Mouse (Mus musculus): Measurements from ENCODE around the gene Gm49601. TPM values are rescaled to one million over a fixed set of nuclear protein-coding genes. Genes with fewer than 3 reads are reported as not detected.

Gm49601 gene
- total and polyA plus RNA-seq, 3 experiments: 1.4 TPM; not detected in 2

DNA sequence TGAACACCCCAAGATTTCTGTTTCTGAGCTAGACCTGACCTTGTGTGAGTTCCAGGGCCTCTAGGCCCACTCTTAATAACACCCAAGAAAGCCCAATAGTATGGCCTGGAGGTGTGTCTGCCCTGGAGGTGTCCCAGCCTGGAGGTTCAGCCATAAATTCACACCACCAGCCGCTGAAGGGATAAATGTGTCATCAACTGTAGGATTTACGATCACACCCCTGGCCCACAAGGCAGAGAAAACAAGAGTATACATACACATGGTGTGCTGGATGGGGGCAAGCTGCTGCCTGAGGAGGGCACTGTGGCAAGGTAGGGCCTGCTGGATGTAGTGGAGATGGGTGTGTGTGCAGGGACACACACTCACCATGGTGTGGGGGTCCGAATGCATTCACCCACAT is 12.9 kb downstream of the Gm49601 start:
- in situ Hi-C loops (cut with MboI; ENCODE audit: low pct_ligation_motif_present, low pct_unique_long_range_greater_than_20kb, low sequenced_read_pairs) (loop anchor here (5.0 kb wide), 1 partner anchor 171 kb away; no protein-coding TSS in a partner anchor), dilution Hi-C loops (cut with MboI; ENCODE audit: extremely low pct_ligation_motif_present, extremely low pct_unique_long_range_greater_than_20kb, low sequenced_read_pairs) (no loop called here)
- no peak overlapping the region for H3K4me3 ChIP-seq (replicated peaks in 1 of 3; ENCODE audit: low read depth in 2 of 3, low read length in 2 of 3, poor library complexity in 1 of 3)
- peaks cover 8 to 22% of the 10 kb centered on the region in 2 experiments for H3K4me1 ChIP-seq (ENCODE audit: control insufficient read depth in 1 of 2, insufficient read depth in 2 of 2)
- TF ChIP-seq MEF2A (IDR thresholded peaks at IDR 0.05; ENCODE audit: borderline replicate concordance, low read depth, low read length) (no peak), MXI1 (IDR thresholded peaks at IDR 0.05; ENCODE audit: low read depth, low read length) (no peak), TBP (conservative IDR thresholded peaks at IDR 0.05; ENCODE audit: low read depth, low read length) (no peak), EP300 (IDR thresholded peaks at IDR 0.05; ENCODE audit: low read length) (no peak), JUND (conservative IDR thresholded peaks at IDR 0.05; ENCODE audit: low read depth, low read length) (no peak), NELFE (IDR thresholded peaks at IDR 0.05; ENCODE audit: low read depth, low read length) (no peak), MAZ (IDR thresholded peaks at IDR 0.05; ENCODE audit: low read depth, low read length) (no peak), USF2 (conservative IDR thresholded peaks at IDR 0.05; ENCODE audit: low read depth, low read length) (no peak), ELF1 (IDR thresholded peaks at IDR 0.05; ENCODE audit: low read depth, low read length) (no peak), CTCF (conservative IDR thresholded peaks at IDR 0.05 in 1 of 2, IDR thresholded peaks at IDR 0.05 in 1 of 2; ENCODE audit: low read depth in 2 of 2, low read length in 2 of 2) (no peak)
- DNase-seq (ENCODE audit: extremely low read depth): no peak
- peaks cover 44% of the 10 kb centered on the region for H3K27me3 ChIP-seq (replicated peaks)
- H3K9me3 ChIP-seq (replicated peaks; ENCODE audit: low read length): no peaks in the 10 kb centered on the region
- H3K27ac ChIP-seq (ENCODE audit: insufficient read depth, low read depth): no peak overlapping the region
- no peak overlapping the region for H3K4me2 ChIP-seq (ENCODE audit: insufficient read depth, low read depth, poor library complexity, severe bottlenecking)
- no peaks in the 10 kb centered on the region for H3K36me3 ChIP-seq (replicated peaks in 1 of 2; ENCODE audit: control insufficient read depth in 1 of 2, insufficient read depth in 1 of 2, low read length in 1 of 2)
- no peak overlapping the region for H3K9ac ChIP-seq (ENCODE audit: insufficient read depth, low read depth)
- H3K79me2 ChIP-seq (replicated peaks; ENCODE audit: control insufficient read depth, extremely low read depth, insufficient read depth, poor library complexity, severe bottlenecking): no peaks in the 10 kb centered on the region

DNA sequence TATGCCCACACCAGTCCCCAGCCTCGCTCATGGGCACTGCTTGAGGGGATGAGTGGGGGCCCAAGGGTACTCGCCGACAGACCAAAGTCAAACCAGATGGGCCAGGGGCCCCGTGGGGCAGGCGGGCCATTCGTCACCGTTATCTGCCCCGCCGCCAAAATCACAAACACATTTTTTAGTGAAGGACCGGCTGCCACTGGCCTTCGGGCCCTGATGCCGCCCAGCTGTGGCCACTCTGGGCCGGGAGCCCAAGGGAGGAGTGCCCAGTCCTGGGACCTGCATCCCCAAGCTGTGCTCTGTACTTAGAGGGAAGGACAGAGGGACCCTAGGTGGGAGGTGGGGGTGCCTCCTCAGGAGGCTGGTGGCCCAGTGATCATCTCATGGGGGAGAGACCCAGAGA is 14.5 kb downstream of the Gm49601 start:
- Histone ChIP-seq H3K4me1 (ENCODE audit: control insufficient read depth in 1 of 2, insufficient read depth in 2 of 2) (peaks cover 8 to 23% of the 10 kb centered on the region in 2 experiments), H3K27me3 (replicated peaks) (peaks cover 44% of the 10 kb centered on the region), H3K36me3 (replicated peaks in 1 of 2; ENCODE audit: control insufficient read depth in 1 of 2, insufficient read depth in 1 of 2, low read length in 1 of 2) (no peaks in the 10 kb centered on the region), H3K27ac (ENCODE audit: insufficient read depth, low read depth) (no peak overlapping the region), H3K79me2 (replicated peaks; ENCODE audit: control insufficient read depth, extremely low read depth, insufficient read depth, poor library complexity, severe bottlenecking) (no peaks in the 10 kb centered on the region), H3K4me2 (ENCODE audit: insufficient read depth, low read depth, poor library complexity, severe bottlenecking) (no peak overlapping the region), H3K9ac (ENCODE audit: insufficient read depth, low read depth) (no peak overlapping the region), H3K9me3 (replicated peaks; ENCODE audit: low read length) (no peaks in the 10 kb centered on the region), H3K4me3 (replicated peaks in 1 of 3; ENCODE audit: low read depth in 2 of 3, low read length in 2 of 3, poor library complexity in 1 of 3) (no peak overlapping the region)
- in situ Hi-C loops (cut with MboI; ENCODE audit: low pct_ligation_motif_present, low pct_unique_long_range_greater_than_20kb, low sequenced_read_pairs) (loop anchor here (5.0 kb wide), 1 partner anchor 169 kb away; no protein-coding TSS in a partner anchor), dilution Hi-C loops (cut with MboI; ENCODE audit: extremely low pct_ligation_motif_present, extremely low pct_unique_long_range_greater_than_20kb, low sequenced_read_pairs) (no loop called here)
- no peak for TF ChIP-seq TBP (conservative IDR thresholded peaks at IDR 0.05; ENCODE audit: low read depth, low read length)
- no peak for TF ChIP-seq IRF4 (IDR thresholded peaks at IDR 0.05; ENCODE audit: low read depth, low read length)
- TF ChIP-seq NRF1 (IDR thresholded peaks at IDR 0.05; ENCODE audit: low read depth, low read length): no peak
- TF ChIP-seq ZKSCAN1 (IDR thresholded peaks at IDR 0.05; ENCODE audit: borderline replicate concordance, low read depth, low read length): no peak
- TF ChIP-seq BHLHE40 (IDR thresholded peaks at IDR 0.05; ENCODE audit: low read depth, low read length): no peak
- no peak for TF ChIP-seq MAX (IDR thresholded peaks at IDR 0.05; ENCODE audit: low read length)
- TF ChIP-seq HCFC1 (IDR thresholded peaks at IDR 0.05; ENCODE audit: low read depth, low read length): no peak
- no peak for TF ChIP-seq CHD1 (IDR thresholded peaks at IDR 0.05; ENCODE audit: low read depth, low read length)
- no peak for TF ChIP-seq ZMIZ1 (IDR thresholded peaks at IDR 0.05; ENCODE audit: low read depth, low read length)
- TF ChIP-seq ELF1 (IDR thresholded peaks at IDR 0.05; ENCODE audit: low read depth, low read length): no peak
- no peak for TF ChIP-seq POLR2A (IDR thresholded peaks at IDR 0.05; ENCODE audit: low read depth, low read length)
- no peak for TF ChIP-seq MAFK (IDR thresholded peaks at IDR 0.05; ENCODE audit: insufficient replicate concordance, low read length)
- DNase-seq (ENCODE audit: extremely low read depth): no peak

All from CH12.LX (cell line).